Mouse (Mus musculus) small intestine, adult 2 months (tissue): ENCODE results near the gene Spcs2.

Experiments used
- CTCF ChIP-seq: fragments of 200-500 bp; IDR thresholded peaks from 2 replicates; pipeline ENCODE4 v1.5.1; 2012; ENCODE audit warnings: low read depth, mild to moderate bottlenecking, control low read depth, inconsistent platforms, low read length, moderate library complexity, mixed read lengths; ENCODE audit not compliant: insufficient replicate concordance, insufficient read length; ENCODE audit errors: extremely low read depth
- POLR2A ChIP-seq: fragments of 200-500 bp; IDR thresholded peaks from 2 replicates; pipeline ENCODE4 v1.6.1; 2012; ENCODE audit warnings: low read depth, mild to moderate bottlenecking, control low read depth, inconsistent platforms, low read length, moderate library complexity

GRCm38 (mm10) chr7:99906346-99906745, 43.1 kb upstream of the Spcs2 start:
- TF ChIP-seq CTCF, result no peak
- TF ChIP-seq POLR2A, result no peak
